Mouse (Mus musculus): ENCODE measurements around the gene Stpg1. TPM values are rescaled to one million over a fixed set of nuclear protein-coding genes. Genes with fewer than 3 reads are reported as not detected.

Gene Stpg1
- total and polyA plus RNA-seq, 2 experiments from 2014 or later: 0.18 TPM; not detected in 1

- H3K9me3 ChIP-seq (replicated peaks; ENCODE audit: control insufficient read depth, low read length): no peaks in the 10 kb centered on the region
- TF ChIP-seq CTCF (IDR thresholded peaks at IDR 0.05; ENCODE audit: low read depth): no peak
- no peak for TF ChIP-seq EP300 (IDR thresholded peaks at IDR 0.05; ENCODE audit: low read depth)
- H3K36me3 ChIP-seq (replicated peaks; ENCODE audit: control insufficient read depth, insufficient read depth, low read length): no peaks in the 10 kb centered on the region
- H3K4me1 ChIP-seq (ENCODE audit: control insufficient read depth, insufficient read depth): peaks cover 37% of the 10 kb centered on the region
- DNase-seq (ENCODE audit: low spot score) (no peak), ATAC-seq (ENCODE audit: insufficient read depth, low read depth) (no peak)
- 43% methylated on average over 9 of the region's 9 CpGs for WGBS
- no peaks in the 10 kb centered on the region for H3K27me3 ChIP-seq (ENCODE audit: control insufficient read depth, insufficient read depth, low read length)
- no peak overlapping the region for H3K9ac ChIP-seq (replicated peaks; ENCODE audit: low read depth, low read length)
- H3K4me3 ChIP-seq (ENCODE audit: low read depth, low read length): no peak overlapping the region
- no peak overlapping the region for H3K4me2 ChIP-seq (ENCODE audit: low read depth, low read length)
- H3K27ac ChIP-seq (ENCODE audit: low read depth): no peak overlapping the region
These were observed 54.0 kb downstream of the Stpg1 start for GRCm38 (mm10) chr4:135548521-135549077.

GRCm38 (mm10) chr4:135549323-135549722 lies 54.7 kb downstream of the Stpg1 start:
- ATAC-seq (ENCODE audit: insufficient read depth, low read depth): no peak
- Histone ChIP-seq H3K9ac (replicated peaks; ENCODE audit: low read depth, low read length) (no peak overlapping the region), H3K4me3 (ENCODE audit: low read depth, low read length) (no peak overlapping the region), H3K27me3 (ENCODE audit: control insufficient read depth, insufficient read depth, low read length) (no peaks in the 10 kb centered on the region), H3K4me1 (ENCODE audit: control insufficient read depth, insufficient read depth) (peaks cover 39% of the 10 kb centered on the region), H3K4me2 (ENCODE audit: low read depth, low read length) (no peak overlapping the region), H3K9me3 (replicated peaks; ENCODE audit: control insufficient read depth, low read length) (no peaks in the 10 kb centered on the region), H3K36me3 (replicated peaks; ENCODE audit: control insufficient read depth, insufficient read depth, low read length) (no peaks in the 10 kb centered on the region), H3K27ac (ENCODE audit: low read depth) (no peak overlapping the region)
- no peak for DNase-seq (ENCODE audit: low spot score)
- 56% methylated on average over 6 of the region's 6 CpGs for WGBS
- TF ChIP-seq EP300 (IDR thresholded peaks at IDR 0.05; ENCODE audit: low read depth) (no peak), CTCF (IDR thresholded peaks at IDR 0.05; ENCODE audit: low read depth) (no peak)

GRCm38 (mm10) chr4:135563794-135564193 lies 69.2 kb downstream of the Stpg1 start:
- Histone ChIP-seq H3K4me3 (ENCODE audit: low read depth, low read length) (no peak overlapping the region), H3K27me3 (ENCODE audit: control insufficient read depth, insufficient read depth, low read length) (no peaks in the 10 kb centered on the region), H3K9ac (replicated peaks; ENCODE audit: low read depth, low read length) (no peak overlapping the region), H3K27ac (ENCODE audit: low read depth) (no peak overlapping the region), H3K9me3 (replicated peaks; ENCODE audit: control insufficient read depth, low read length) (no peaks in the 10 kb centered on the region), H3K4me2 (ENCODE audit: low read depth, low read length) (no peak overlapping the region), H3K4me1 (ENCODE audit: control insufficient read depth, insufficient read depth) (peaks cover 48% of the 10 kb centered on the region), H3K36me3 (replicated peaks; ENCODE audit: control insufficient read depth, insufficient read depth, low read length) (no peaks in the 10 kb centered on the region)
- 45% methylated on average over 2 of the region's 2 CpGs for WGBS
- TF ChIP-seq EP300 (IDR thresholded peaks at IDR 0.05; ENCODE audit: low read depth) (no peak), CTCF (IDR thresholded peaks at IDR 0.05; ENCODE audit: low read depth) (no peak)
- no peak for ATAC-seq (ENCODE audit: insufficient read depth, low read depth)
- no peak for DNase-seq (ENCODE audit: low spot score)

- H3K9me3 ChIP-seq (replicated peaks; ENCODE audit: control insufficient read depth, low read length): no peaks in the 10 kb centered on the region
- 0 out of 2 replicates have a peak, but pooled peaks cover 2% of the 10 kb centered on the region for H3K27me3 ChIP-seq (ENCODE audit: control insufficient read depth, insufficient read depth, low read length)
- peaks cover 51% of the 10 kb centered on the region for H3K4me1 ChIP-seq (ENCODE audit: control insufficient read depth, insufficient read depth)
- no peak overlapping the region for H3K4me3 ChIP-seq (ENCODE audit: low read depth, low read length)
- ATAC-seq (ENCODE audit: insufficient read depth, low read depth) (peak; percentile 88), DNase-seq (ENCODE audit: low spot score) (peak; percentile 96)
- H3K27ac ChIP-seq (ENCODE audit: low read depth): peak overlapping the region; percentile 90
- no peak overlapping the region for H3K9ac ChIP-seq (replicated peaks; ENCODE audit: low read depth, low read length)
- WGBS: 6% methylated on average over 9 of the region's 9 CpGs
- no peaks in the 10 kb centered on the region for H3K36me3 ChIP-seq (replicated peaks; ENCODE audit: control insufficient read depth, insufficient read depth, low read length)
- no peak overlapping the region for H3K4me2 ChIP-seq (ENCODE audit: low read depth, low read length)
- TF ChIP-seq EP300 (IDR thresholded peaks at IDR 0.05; ENCODE audit: low read depth) (peak; percentile 96), CTCF (IDR thresholded peaks at IDR 0.05; ENCODE audit: low read depth) (0 out of 2 replicates have a peak, but pooled peaks have one; percentile 1)
These were observed 70.8 kb downstream of the Stpg1 start for GRCm38 (mm10) chr4:135565400-135565799.

- H3K27me3 ChIP-seq (ENCODE audit: control insufficient read depth, insufficient read depth, low read length): 0 out of 2 replicates have a peak, but pooled peaks cover 2% of the 10 kb centered on the region
- TF ChIP-seq CTCF (IDR thresholded peaks at IDR 0.05; ENCODE audit: low read depth): no peak
- TF ChIP-seq EP300 (IDR thresholded peaks at IDR 0.05; ENCODE audit: low read depth): no peak
- DNase-seq (ENCODE audit: low spot score): no peak
- WGBS: 26% methylated on average over 11 of the region's 11 CpGs
- ATAC-seq (ENCODE audit: insufficient read depth, low read depth): no peak
- no peak overlapping the region for H3K9ac ChIP-seq (replicated peaks; ENCODE audit: low read depth, low read length)
- H3K27ac ChIP-seq (ENCODE audit: low read depth): peak overlapping the region; percentile 90
- H3K4me3 ChIP-seq (ENCODE audit: low read depth, low read length): no peak overlapping the region
- H3K36me3 ChIP-seq (replicated peaks; ENCODE audit: control insufficient read depth, insufficient read depth, low read length): no peaks in the 10 kb centered on the region
- H3K4me1 ChIP-seq (ENCODE audit: control insufficient read depth, insufficient read depth): peaks cover 60% of the 10 kb centered on the region
- no peaks in the 10 kb centered on the region for H3K9me3 ChIP-seq (replicated peaks; ENCODE audit: control insufficient read depth, low read length)
- no peak overlapping the region for H3K4me2 ChIP-seq (ENCODE audit: low read depth, low read length)
These were observed 72.5 kb downstream of the Stpg1 start for GRCm38 (mm10) chr4:135567042-135567441.

GRCm38 (mm10) chr4:135567484-135567883 lies 72.9 kb downstream of the Stpg1 start:
- TF ChIP-seq CTCF (IDR thresholded peaks at IDR 0.05; ENCODE audit: low read depth): no peak
- TF ChIP-seq EP300 (IDR thresholded peaks at IDR 0.05; ENCODE audit: low read depth): no peak
- no peak overlapping the region for H3K9ac ChIP-seq (replicated peaks; ENCODE audit: low read depth, low read length)

More at GRCm38 (mm10) chr4:135567484-135567883, 72.9 kb downstream of the Stpg1 start:
- peak overlapping the region; percentile 90 for H3K27ac ChIP-seq (ENCODE audit: low read depth)
- peaks cover 64% of the 10 kb centered on the region for H3K4me1 ChIP-seq (ENCODE audit: control insufficient read depth, insufficient read depth)
- no peaks in the 10 kb centered on the region for H3K36me3 ChIP-seq (replicated peaks; ENCODE audit: control insufficient read depth, insufficient read depth, low read length)
- DNase-seq (ENCODE audit: low spot score) (no peak), ATAC-seq (ENCODE audit: insufficient read depth, low read depth) (no peak)
- WGBS: 59% methylated on average over 8 of the region's 8 CpGs
- 0 out of 2 replicates have a peak, but pooled peaks cover 2% of the 10 kb centered on the region for H3K27me3 ChIP-seq (ENCODE audit: control insufficient read depth, insufficient read depth, low read length)
- H3K4me2 ChIP-seq (ENCODE audit: low read depth, low read length): no peak overlapping the region
- no peak overlapping the region for H3K4me3 ChIP-seq (ENCODE audit: low read depth, low read length)
- H3K9me3 ChIP-seq (replicated peaks; ENCODE audit: control insufficient read depth, low read length): no peaks in the 10 kb centered on the region

All from heart, postnatal 0 days (tissue).